Mouse (Mus musculus) lung, embryonic 15.5 days (tissue): Measurements from ENCODE around the gene Olfr816. TPM values are rescaled to one million over a fixed set of nuclear protein-coding genes. Genes with fewer than 3 reads are reported as not detected.
"Not testable (repeated sequence)": the region's sequence is repeated elsewhere in the genome, so short reads cannot be mapped to it uniquely, and the experiment has no call there.

ENCODE experiments used
- ATAC-seq: fragments of 200-750 bp; cut with Nextera tagmentation; 2 replicates; pipeline ENCODE4 v1.8.0; 2017; ENCODE audit warnings: moderate number of reproducible peaks, borderline replicate concordance; ENCODE audit not compliant: low FRiP score, low TSS enrichment; ENCODE audit errors: extremely low read depth
- H3K27ac ChIP-seq: fragments of 300-500 bp; sonication (generic); 2 replicates; pipeline ENCODE4 v1.5.1; 2015; ENCODE audit warnings: moderate library complexity, mild to moderate bottlenecking, inconsistent platforms
- H3K27me3 ChIP-seq: fragments of 300-500 bp; sonication (generic); 2 replicates; pipeline ENCODE4 v1.6.1; 2015; ENCODE audit warnings: inconsistent platforms
- H3K36me3 ChIP-seq: fragments of 300-500 bp; sonication (generic); 2 replicates; pipeline ENCODE4 v1.6.1; 2015; ENCODE audit warnings: inconsistent platforms
- H3K4me1 ChIP-seq: fragments of 300-500 bp; sonication (generic); 2 replicates; pipeline ENCODE4 v1.6.1; 2015; ENCODE audit warnings: inconsistent platforms
- H3K4me2 ChIP-seq: fragments of 300-500 bp; sonication (generic); 2 replicates; pipeline ENCODE4 v1.6.1; 2015; ENCODE audit warnings: inconsistent platforms, mild to moderate bottlenecking, moderate library complexity
- H3K4me3 ChIP-seq: fragments of 300-500 bp; sonication (generic); 2 replicates; pipeline ENCODE4 v1.5.1; 2015; ENCODE audit warnings: mild to moderate bottlenecking, inconsistent platforms
- H3K9ac ChIP-seq: fragments of 300-500 bp; sonication (generic); 2 replicates; pipeline ENCODE4 v1.6.1; 2015; ENCODE audit warnings: inconsistent platforms
- H3K9me3 ChIP-seq: fragments of 300-500 bp; sonication (generic); 2 replicates; pipeline ENCODE4 v1.6.1; 2016; ENCODE audit warnings: inconsistent platforms
- WGBS: fragments of 180-500 bp; shearing (Covaris S2); methylation state at CpG from one replicate; pipeline ENCODE4 v1.1.7; 2015; 5-methylcytosine and 5-hydroxymethylcytosine counted together
- polyA plus RNA-seq: library from polyadenylated mRNA; unstranded; fragments of >200 nt; fragmentation: Nextera tagmentation; extraction: Ambion mirVana; gene quantifications from 2 replicates; pipeline ENCODE4 v1.2.1, GENCODE M21; 2015

Olfr816 gene
- polyA plus RNA-seq, result not detected in 2 replicates

DNA sequence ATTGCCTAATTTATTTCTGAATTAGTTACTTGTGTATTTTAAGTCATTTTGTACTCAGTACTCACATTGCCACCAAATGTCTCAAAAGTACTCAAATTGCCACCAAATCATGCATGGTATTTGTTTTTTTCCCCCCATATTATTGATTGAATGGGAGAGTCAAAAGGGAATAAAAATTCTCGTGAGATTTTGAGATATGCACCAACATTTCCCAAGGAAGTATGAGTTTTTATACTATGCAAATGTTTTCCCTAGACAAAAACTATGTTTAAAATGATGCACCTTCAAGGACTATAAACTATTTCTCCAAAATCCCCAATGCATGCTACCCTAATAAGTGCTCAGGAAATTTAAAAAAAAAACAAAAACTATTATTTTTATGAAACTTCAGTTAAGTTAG is at the start of gene Olfr816:
Olfr816 (minus strand) TSS at position 101 of the 400 bp plus-strand sequence.
- Histone ChIP-seq H3K36me3 (no peaks in the 10 kb centered on the region), H3K9ac (no peak within 1 kb of the TSS), H3K9me3 (no peaks in the 10 kb centered on the region), H3K27ac (no peak within 1 kb of the TSS), H3K4me1 (no peaks in the 10 kb centered on the region), H3K4me3 (no peak within 1 kb of the TSS), H3K27me3 (no peaks in the 10 kb centered on the region), H3K4me2 (no peak within 1 kb of the TSS)
- ATAC-seq, result no peak
- WGBS, result 49% methylated on average over 1 of the region's 1 CpGs

- no peak within 1 kb of the TSS for H3K9ac ChIP-seq
- ATAC-seq, result no peak
- H3K4me1 ChIP-seq, result no peaks in the 10 kb centered on the region
- no peaks in the 10 kb centered on the region for H3K36me3 ChIP-seq
- WGBS, result 93% methylated on average over 2 of the region's 2 CpGs
- H3K9me3 ChIP-seq, result no peaks in the 10 kb centered on the region
- H3K4me2 ChIP-seq, result no peak within 1 kb of the TSS
- no peak within 1 kb of the TSS for H3K4me3 ChIP-seq
- no peak within 1 kb of the TSS for H3K27ac ChIP-seq
- no peaks in the 10 kb centered on the region for H3K27me3 ChIP-seq
These were observed 33.6 kb upstream of the Olfr816 start, which contains the start of gene Olfr818 for GRCm38 (mm10) chr10:129949000-129949399. Gene Olfr818, minus strand, starts transcription at chr10:129949100.

DNA sequence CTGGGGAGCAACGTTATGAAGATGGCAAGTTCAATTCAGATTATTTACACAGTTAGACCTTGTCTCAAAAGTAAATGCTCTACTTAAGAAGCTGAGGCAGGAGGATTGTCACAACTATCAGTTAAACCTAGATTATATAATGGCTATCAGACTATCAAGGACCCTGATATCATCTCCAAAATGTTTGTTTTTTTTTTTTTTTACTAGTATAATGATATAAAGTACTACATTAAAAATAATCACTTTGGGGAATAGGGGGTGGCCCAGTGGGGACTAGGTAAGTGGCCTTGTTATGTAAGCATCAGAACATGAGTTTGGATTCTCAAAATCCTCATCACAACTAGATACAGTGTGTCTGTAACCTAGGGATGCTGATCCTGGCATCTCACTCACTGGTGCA is 9.6 kb downstream of the Olfr816 start, which contains the start of gene Olfr815:
Olfr815 (minus strand) TSS at position 101 of the 400 bp plus-strand sequence.
- WGBS, result 30% methylated on average over 1 of the region's 1 CpGs
- H3K27me3 ChIP-seq, H3K4me3 ChIP-seq, H3K9me3 ChIP-seq, H3K27ac ChIP-seq, H3K4me2 ChIP-seq, H3K36me3 ChIP-seq, H3K9ac ChIP-seq, ATAC-seq, H3K4me1 ChIP-seq: not testable (repeated sequence)

GRCm38 (mm10) chr10:129885934-129886333 is 29.5 kb downstream of the Olfr816 start:
- 92% methylated on average over 7 of the region's 7 CpGs for WGBS
- H3K9ac ChIP-seq, result no peak overlapping the region
- no peak overlapping the region for H3K27ac ChIP-seq
- H3K4me2 ChIP-seq, result no peak overlapping the region
- H3K27me3 ChIP-seq, result no peaks in the 10 kb centered on the region
- H3K9me3 ChIP-seq, result no peaks in the 10 kb centered on the region
- H3K36me3 ChIP-seq, result no peaks in the 10 kb centered on the region
- ATAC-seq, result no peak
- no peak overlapping the region for H3K4me3 ChIP-seq
- H3K4me1 ChIP-seq, result no peaks in the 10 kb centered on the region

- not testable (repeated sequence) for H3K9me3 ChIP-seq, H3K36me3 ChIP-seq, ATAC-seq, H3K27ac ChIP-seq, H3K4me1 ChIP-seq, H3K27me3 ChIP-seq, H3K4me2 ChIP-seq, H3K9ac ChIP-seq, H3K4me3 ChIP-seq
- WGBS, result 78% methylated on average over 6 of the region's 6 CpGs
These were observed 29.9 kb downstream of the Olfr816 start for GRCm38 (mm10) chr10:129885496-129885895.

- H3K4me1 ChIP-seq, H3K9ac ChIP-seq, H3K4me3 ChIP-seq, H3K4me2 ChIP-seq, ATAC-seq, H3K27ac ChIP-seq, H3K9me3 ChIP-seq, H3K36me3 ChIP-seq, H3K27me3 ChIP-seq: not testable (repeated sequence)
- WGBS, result 40% methylated on average over 1 of the region's 1 CpGs
These were observed 35.6 kb downstream of the Olfr816 start, which contains the start of gene Olfr814 for GRCm38 (mm10) chr10:129879751-129880150. Gene Olfr814, minus strand, starts transcription at chr10:129879851.

Other genes with a start within 250 kb of the Olfr816 start
- gene Olfr801, start 241.7 kb downstream of the Olfr816 start, polyA plus RNA-seq, result not detected in 2 replicates
- not detected in 2 replicates for gene Olfr802, start 227.4 kb downstream of the Olfr816 start, polyA plus RNA-seq
- gene Olfr803, start 221.3 kb downstream of the Olfr816 start, polyA plus RNA-seq, result not detected in 2 replicates
- not detected in 2 replicates for gene Olfr804, start 212.4 kb downstream of the Olfr816 start, polyA plus RNA-seq
- not detected in 2 replicates for gene Olfr805, start 186.2 kb downstream of the Olfr816 start, polyA plus RNA-seq
- gene Olfr806, start 173.7 kb downstream of the Olfr816 start, polyA plus RNA-seq, result not detected in 2 replicates
- not detected in 2 replicates for gene Olfr807, start 157.8 kb downstream of the Olfr816 start, polyA plus RNA-seq
- gene Olfr808, start 150.1 kb downstream of the Olfr816 start, polyA plus RNA-seq, result not detected in 2 replicates
- not detected in 2 replicates for gene Olfr809, start 141.0 kb downstream of the Olfr816 start, polyA plus RNA-seq
- gene Olfr810, start 120.7 kb downstream of the Olfr816 start, polyA plus RNA-seq, result not detected in 2 replicates
- not detected in 2 replicates for gene Olfr811, start 111.2 kb downstream of the Olfr816 start, polyA plus RNA-seq
- not detected in 2 replicates for gene Olfr812, start 69.5 kb downstream of the Olfr816 start, polyA plus RNA-seq
- not detected in 2 replicates for gene Olfr813, start 60.2 kb downstream of the Olfr816 start, polyA plus RNA-seq
- gene Olfr814, start 35.7 kb downstream of the Olfr816 start, polyA plus RNA-seq, result not detected in 2 replicates
- not detected in 2 replicates for gene Olfr815, start 9.7 kb downstream of the Olfr816 start, polyA plus RNA-seq
- gene Olfr818, start 33.5 kb upstream of the Olfr816 start, polyA plus RNA-seq, result not detected in 2 replicates
- not detected in 2 replicates for gene Olfr819, start 51.7 kb upstream of the Olfr816 start, polyA plus RNA-seq
- not detected in 2 replicates for gene Olfr247, start 60.5 kb upstream of the Olfr816 start, polyA plus RNA-seq
- not detected in 2 replicates for gene Gm10310, start 69.5 kb upstream of the Olfr816 start, polyA plus RNA-seq
- gene Olfr820, start 97.0 kb upstream of the Olfr816 start, polyA plus RNA-seq, result not detected in 2 replicates
- not detected in 2 replicates for gene Olfr821, start 114.8 kb upstream of the Olfr816 start, polyA plus RNA-seq
- not detected in 2 replicates for gene Olfr822, start 155.6 kb upstream of the Olfr816 start, polyA plus RNA-seq
- not detected in 2 replicates for gene Olfr823, start 199.8 kb upstream of the Olfr816 start, polyA plus RNA-seq
- not detected in 2 replicates for gene Olfr824, start 214.4 kb upstream of the Olfr816 start, polyA plus RNA-seq